Mouse (Mus musculus) stomach, embryonic 14.5 days (tissue): Measurements from ENCODE around the gene Tgfbi. TPM values are rescaled to one million over a fixed set of nuclear protein-coding genes. Genes with fewer than 3 reads are reported as not detected.

Experiments used
- polyA plus RNA-seq: library from polyadenylated mRNA; unstranded; fragments of >200 nt; fragmentation: Nextera tagmentation; extraction: Ambion mirVana; gene quantifications from 2 replicates; pipeline ENCODE4 v1.2.1, GENCODE M21; 2014

Tgfbi gene
- polyA plus RNA-seq, 1 experiment from 2014 or later = 123 TPM

Other genes with a start within 250 kb of the Tgfbi start
- gene Gm3045, start 182.9 kb upstream of the Tgfbi start, polyA plus RNA-seq = not detected in 2 replicates
- 0.09 and 0.27 TPM in 2 replicates for gene Slc25a48, start 171.2 kb upstream of the Tgfbi start, polyA plus RNA-seq
- not detected in 2 replicates for gene Il9, start 127.3 kb upstream of the Tgfbi start, polyA plus RNA-seq
- 2.5 and 3.2 TPM in 2 replicates for gene Fbxl21, start 87.1 kb upstream of the Tgfbi start, polyA plus RNA-seq
- gene Lect2, start 61.0 kb upstream of the Tgfbi start, polyA plus RNA-seq = not detected in 2 replicates
- 51.1 and 52.7 TPM in 2 replicates for gene Smad5, start 93.5 kb downstream of the Tgfbi start, polyA plus RNA-seq
- gene Gm45623, start 144.3 kb downstream of the Tgfbi start, polyA plus RNA-seq = 4.5 and 5.0 TPM in 2 replicates